Comparison of ENCODE assay signal across 8 mouse cellular contexts in the genomic region with DNA sequence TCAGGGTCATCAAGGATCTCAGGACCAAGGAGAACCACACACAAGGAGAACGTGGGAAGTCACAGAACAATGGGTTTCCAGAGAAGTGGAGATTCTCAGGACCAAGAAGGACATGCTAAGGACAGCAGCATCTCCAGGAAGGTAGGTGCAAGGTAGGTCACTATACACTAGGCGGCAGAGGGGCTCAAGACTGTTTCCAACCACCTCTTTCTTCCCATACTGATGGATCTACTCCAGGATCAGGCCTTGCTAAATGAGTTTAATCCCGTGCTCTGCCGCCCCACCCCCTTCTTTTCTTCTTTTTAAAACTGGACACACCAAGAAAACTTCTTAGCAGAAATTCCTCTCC. TPM values are rescaled to one million over a fixed set of nuclear protein-coding genes. Genes with fewer than 3 reads are reported as not detected.
DNase-seq lines count a peak whose midpoint lies in the region; ATAC-seq lines count a peak whose summit lies in the region.

No protein-coding gene starts in this region.

- H3K36me3 ChIP-seq in liver, embryonic 16.5 days (ENCODE audit: control insufficient read depth, insufficient read depth): no peaks in the 10 kb centered on the region

- no peak overlapping the region for H3K9ac ChIP-seq in liver, embryonic 16.5 days (ENCODE audit: low read depth, low read length)

- no peaks in the 10 kb centered on the region; the same call in 1 of the 2 replicates for H3K9me3 ChIP-seq in liver, embryonic 16.5 days (replicated peaks; ENCODE audit: control insufficient read depth, low read length)

- H3K4me2 ChIP-seq in liver, embryonic 16.5 days (ENCODE audit: low read depth, low read length): peak overlapping the region; percentile 78

- peaks cover 6% of the 10 kb centered on the region for H3K4me1 ChIP-seq in liver, embryonic 16.5 days (ENCODE audit: control insufficient read depth, low read depth, low read length)

- peaks cover 19% of the 10 kb centered on the region for H3K27me3 ChIP-seq in liver, embryonic 16.5 days (ENCODE audit: control insufficient read depth, insufficient read depth, low read depth, low read length)

- ATAC-seq in liver, embryonic 16.5 days (ENCODE audit: low read depth): 0 out of 2 replicates have a peak, but pooled peaks have one; percentile 30
- ATAC-seq in activated CD4-positive, CD25-positive, alpha-beta regulatory T cell, adult 4 months: no peak

- 20% methylated on average over 4 of the region's 4 CpGs for WGBS in liver, embryonic 16.5 days (ENCODE audit: insufficient replicate concordance)

- DNase-seq in cerebellum, postnatal 14 days: peak; percentile 23 to 36
- no peak for DNase-seq in cerebellum, adult 11 months
- DNase-seq in urinary bladder, postnatal 14 days (ENCODE audit: low spot score): peak; percentile 15
- no peak for DNase-seq in urinary bladder, adult 18-20 months (ENCODE audit: low spot score in 2 of 2)
- DNase-seq in urinary bladder, adult 2 months (ENCODE audit: low spot score): no peak
- no peak for DNase-seq in thymus, postnatal 14 days

- no peak overlapping the region for H3K27ac ChIP-seq in liver, embryonic 16.5 days (ENCODE audit: low read length)

- H3K4me3 ChIP-seq in liver, embryonic 16.5 days (ENCODE audit: low read depth, low read length): peak overlapping the region; percentile 53

RNA-seq across cellular contexts. Expression of a gene that starts 0.5 kb away (rescaled TPM):
- polyA plus RNA-seq in liver, embryonic 16.5 days (2015; fragmentation: Nextera tagmentation; extraction: Ambion mirVana): 0.09 TPM in 2 replicates
- not detected for polyA plus RNA-seq in activated CD4-positive, CD25-positive, alpha-beta regulatory T cell, adult 4 months (2017; shearing (Covaris generic))
- polyA plus RNA-seq in urinary bladder, adult 2 months (2012; rRNA removed): 0.45 and 0.56 TPM in 2 replicates

RNA-seq across cellular contexts. Expression of a gene that starts 10.1 kb away (rescaled TPM):
- 8.9 and 10.7 TPM in 2 replicates for polyA plus RNA-seq in liver, embryonic 16.5 days (2015; fragmentation: Nextera tagmentation; extraction: Ambion mirVana)
- polyA plus RNA-seq in activated CD4-positive, CD25-positive, alpha-beta regulatory T cell, adult 4 months (2017; shearing (Covaris generic)): 10 to 100 TPM; 11.3 to 13.0 TPM
- polyA plus RNA-seq in urinary bladder, adult 2 months (2012; rRNA removed): 19.7 and 27.5 TPM in 2 replicates

RNA-seq across cellular contexts. Expression of a gene that starts 10.5 kb away (rescaled TPM):
- polyA plus RNA-seq in liver, embryonic 16.5 days (2015; fragmentation: Nextera tagmentation; extraction: Ambion mirVana): 17.2 and 18.6 TPM in 2 replicates
- 10 to 100 TPM; 37.8 to 46.6 TPM for polyA plus RNA-seq in activated CD4-positive, CD25-positive, alpha-beta regulatory T cell, adult 4 months (2017; shearing (Covaris generic))
- 29.2 and 37.6 TPM in 2 replicates for polyA plus RNA-seq in urinary bladder, adult 2 months (2012; rRNA removed)

RNA-seq across cellular contexts. Expression of a gene that starts 37.6 kb away (rescaled TPM):
- polyA plus RNA-seq in liver, embryonic 16.5 days (2015; fragmentation: Nextera tagmentation; extraction: Ambion mirVana): 23.0 TPM in 2 replicates
- polyA plus RNA-seq in activated CD4-positive, CD25-positive, alpha-beta regulatory T cell, adult 4 months (2017; shearing (Covaris generic)): 1 to 10 TPM; 5.1 to 8.2 TPM
- polyA plus RNA-seq in urinary bladder, adult 2 months (2012; rRNA removed): 6.7 and 7.2 TPM in 2 replicates

RNA-seq across cellular contexts. Expression of a gene that starts 57.1 kb away (rescaled TPM):
- 15.4 and 15.5 TPM in 2 replicates for polyA plus RNA-seq in liver, embryonic 16.5 days (2015; fragmentation: Nextera tagmentation; extraction: Ambion mirVana)
- 10 to 100 TPM; 25.4 to 26.8 TPM for polyA plus RNA-seq in activated CD4-positive, CD25-positive, alpha-beta regulatory T cell, adult 4 months (2017; shearing (Covaris generic))
- 34.5 and 40.4 TPM in 2 replicates for polyA plus RNA-seq in urinary bladder, adult 2 months (2012; rRNA removed)

Comparison
In these comparisons a context has a peak if more than half of its experiments do, and no peak if none do; other contexts are left out.
1. DNase-seq: peak in cerebellum, postnatal 14 days (2 of 2) and urinary bladder, postnatal 14 days (single experiment); none in cerebellum, adult 11 months (single experiment), urinary bladder, adult 18-20 months (0 of 2), urinary bladder, adult 2 months (single experiment) and thymus, postnatal 14 days (single experiment).